In the genomic region with DNA sequence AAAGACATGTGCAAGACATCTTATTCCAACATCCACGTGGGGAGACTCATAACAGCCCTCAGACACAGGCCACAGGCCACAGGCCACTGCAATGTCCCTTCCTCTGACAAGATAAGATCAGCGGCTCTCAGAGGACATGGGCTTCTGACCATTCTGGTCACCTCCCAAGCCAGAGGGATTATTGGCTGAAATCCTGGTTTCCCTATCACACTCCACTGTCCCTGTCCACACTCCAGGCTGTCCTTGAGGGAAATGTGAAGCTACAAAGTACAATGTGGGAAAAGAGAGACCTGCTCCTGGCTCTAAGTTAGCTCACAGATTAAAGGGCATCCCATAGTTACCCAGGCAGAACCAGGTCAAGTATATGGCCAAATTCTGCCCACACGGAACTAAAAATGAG, we compare ENCODE assay signal across 17 mouse cellular contexts.
A peak's percentile ranks its signal among the peaks of the same experiment; 100 is the strongest.
DNase-seq lines count a peak whose midpoint lies in the region; ATAC-seq and TF ChIP-seq lines count a peak whose summit lies in the region.
"Had no signal": no experiment of that assay in that cellular context is flagged by ENCODE, and none has a peak within 500 bp of the region (broad histone marks: within the 10 kb centered on the region; RNA-seq: fewer than 3 reads in every experiment).

No protein-coding gene starts in this region.

- H3K9me3 ChIP-seq in heart, embryonic 10.5 days: no peaks in the 10 kb centered on the region
- no peaks in the 10 kb centered on the region for H3K9me3 ChIP-seq in heart, postnatal 0 days (replicated peaks; ENCODE audit: control insufficient read depth, low read length)
- H3K9me3 ChIP-seq: embryonic facial prominence, embryonic 15.5 days; forebrain, embryonic 10.5 days; limb, embryonic 15.5 days had no signal

- no peak overlapping the region for H3K27ac ChIP-seq in heart, embryonic 10.5 days
- H3K27ac ChIP-seq in heart, postnatal 0 days (ENCODE audit: low read depth): 0 out of 2 replicates have a peak overlapping the region, but pooled peaks have one; percentile 4
- H3K27ac ChIP-seq: embryonic facial prominence, embryonic 15.5 days; forebrain, embryonic 10.5 days; limb, embryonic 15.5 days had no signal

- ATAC-seq in heart, postnatal 0 days (ENCODE audit: insufficient read depth, low read depth): peak; percentile 57
- ATAC-seq: midbrain, embryonic 16.5 days had no signal

- no peak overlapping the region for H3K4me2 ChIP-seq in heart, postnatal 0 days (ENCODE audit: low read depth, low read length)
- H3K4me2 ChIP-seq: embryonic facial prominence, embryonic 15.5 days; limb, embryonic 15.5 days had no signal

- TF ChIP-seq CTCF in heart, postnatal 0 days (IDR thresholded peaks at IDR 0.05; ENCODE audit: low read depth): no peak

- H3K4me3 ChIP-seq in heart, embryonic 10.5 days: no peak overlapping the region
- H3K4me3 ChIP-seq in heart, postnatal 0 days (ENCODE audit: low read depth, low read length): no peak overlapping the region
- H3K4me3 ChIP-seq: embryonic facial prominence, embryonic 15.5 days; forebrain, embryonic 10.5 days; limb, embryonic 15.5 days had no signal

- H3K36me3 ChIP-seq in heart, embryonic 10.5 days: peaks cover 9% of the 10 kb centered on the region
- no peaks in the 10 kb centered on the region for H3K36me3 ChIP-seq in heart, postnatal 0 days (replicated peaks; ENCODE audit: control insufficient read depth, insufficient read depth, low read length)
- H3K36me3 ChIP-seq: embryonic facial prominence, embryonic 15.5 days; forebrain, embryonic 10.5 days; limb, embryonic 15.5 days had no signal

- peaks cover 11% of the 10 kb centered on the region for H3K4me1 ChIP-seq in heart, embryonic 10.5 days
- H3K4me1 ChIP-seq in heart, postnatal 0 days (ENCODE audit: control insufficient read depth, insufficient read depth): peaks cover 11% of the 10 kb centered on the region; the same call in 1 of the 2 replicates
- H3K4me1 ChIP-seq: embryonic facial prominence, embryonic 15.5 days; forebrain, embryonic 10.5 days; limb, embryonic 15.5 days had no signal

- 51% methylated on average over 3 of the region's 3 CpGs for WGBS in heart, embryonic 10.5 days
- WGBS in heart, postnatal 0 days: 37% methylated on average over 3 of the region's 3 CpGs

- peak; percentile 48 for DNase-seq in heart, adult 8-10 months (ENCODE audit: low spot score)
- DNase-seq in heart, embryonic 10.5 days (ENCODE audit: low spot score): no peak
- peak; percentile 50 for DNase-seq in testis, postnatal 14 days (ENCODE audit: low spot score)
- DNase-seq in testis, postnatal 10 days (ENCODE audit: low spot score): no peak
- peak; percentile 34 for DNase-seq in heart, postnatal 0 days (ENCODE audit: low spot score)
- DNase-seq in thymus, adult 18-20 months: no peak
- no peak for DNase-seq in embryo, embryonic 10 days (ENCODE audit: low spot score)
- DNase-seq: adrenal gland, postnatal 36 days; embryo, embryonic 11 days; gastrocnemius, postnatal 25 days; lung, adult 18-20 months; spleen, adult 18-20 months; thymus, postnatal 14 days had no signal

- H3K9ac ChIP-seq in heart, postnatal 0 days (replicated peaks; ENCODE audit: low read depth, low read length): no peak overlapping the region
- H3K9ac ChIP-seq: embryonic facial prominence, embryonic 15.5 days; limb, embryonic 15.5 days had no signal

- TF ChIP-seq EP300 in heart, postnatal 0 days (IDR thresholded peaks at IDR 0.05; ENCODE audit: low read depth): no peak

- H3K27me3 ChIP-seq in heart, embryonic 10.5 days (ENCODE audit: insufficient read depth, poor library complexity, severe bottlenecking): no peaks in the 10 kb centered on the region
- H3K27me3 ChIP-seq in heart, postnatal 0 days (ENCODE audit: control insufficient read depth, insufficient read depth, low read length): no peaks in the 10 kb centered on the region
- H3K27me3 ChIP-seq: embryonic facial prominence, embryonic 15.5 days; limb, embryonic 15.5 days had no signal

Comparison
In these comparisons a context has a peak if more than half of its experiments do, and no peak if none do; other contexts are left out.
1. DNase-seq: peak in heart, adult 8-10 months (single experiment), testis, postnatal 14 days (single experiment) and heart, postnatal 0 days (single experiment); none in heart, embryonic 10.5 days (single experiment), testis, postnatal 10 days (single experiment), thymus, adult 18-20 months (0 of 2) and embryo, embryonic 10 days (single experiment).